Mouse (Mus musculus) neutrophil, adult 5-6 weeks (primary cell): Measurements from ENCODE around the gene Fbxw10. TPM values are rescaled to one million over a fixed set of nuclear protein-coding genes. Genes with fewer than 3 reads are reported as not detected.

Experiments used
- ATAC-seq: fragments of 151-379, 151-347 bp; 2 replicates; pipeline ENCODE4 v1.8.0; 2017; ENCODE audit warnings: mild to moderate bottlenecking, moderate TSS enrichment; ENCODE audit not compliant: insufficient number of reproducible peaks, poor library complexity, low FRiP score, severe bottlenecking; ENCODE audit errors: extremely low read depth
- total RNA-seq: library from RNA; stranded (forward); fragments of 200-1000 nt; gene quantifications from 2 replicates; pipeline ENCODE4 v1.2.3, GENCODE M21; 2017

Fbxw10 gene
- total RNA-seq, 1 experiment from 2014 or later = 5.1 TPM

- no peak for ATAC-seq
These were observed 38.5 kb downstream of the Fbxw10 start for GRCm38 (mm10) chr11:62885323-62885722.

- no peak for ATAC-seq
These were observed 43.9 kb downstream of the Fbxw10 start for GRCm38 (mm10) chr11:62890796-62891195.

- no peak for ATAC-seq
These were observed 44.9 kb downstream of the Fbxw10 start for GRCm38 (mm10) chr11:62891763-62892162.

- ATAC-seq = peak; percentile 64; the same call in 1 of the 2 replicates
These were observed 54.9 kb downstream of the Fbxw10 start for GRCm38 (mm10) chr11:62901699-62902323.

- no peak for ATAC-seq
These were observed 57.1 kb downstream of the Fbxw10 start for GRCm38 (mm10) chr11:62903871-62904495.

- ATAC-seq = no peak
These were observed 62.9 kb downstream of the Fbxw10 start for GRCm38 (mm10) chr11:62909720-62910306.

GRCm38 (mm10) chr11:62911362-62911761, 64.5 kb downstream of the Fbxw10 start:
- no peak for ATAC-seq

GRCm38 (mm10) chr11:62913141-62913540, 66.3 kb downstream of the Fbxw10 start:
- ATAC-seq = no peak

GRCm38 (mm10) chr11:62914532-62914931, 67.7 kb downstream of the Fbxw10 start:
- no peak for ATAC-seq

- ATAC-seq = no peak
These were observed 68.6 kb downstream of the Fbxw10 start for GRCm38 (mm10) chr11:62915486-62915885.

GRCm38 (mm10) chr11:62916765-62917164, 69.9 kb downstream of the Fbxw10 start:
- ATAC-seq = no peak

- ATAC-seq = no peak
These were observed 73.3 kb downstream of the Fbxw10 start for GRCm38 (mm10) chr11:62919946-62920742.

GRCm38 (mm10) chr11:62920743-62921050, 73.8 kb downstream of the Fbxw10 start:
- no peak for ATAC-seq

- ATAC-seq = no peak
These were observed 74.4 kb downstream of the Fbxw10 start for GRCm38 (mm10) chr11:62921052-62921977.

- ATAC-seq = no peak
These were observed 77.4 kb downstream of the Fbxw10 start for GRCm38 (mm10) chr11:62924091-62924761.
